Mouse (Mus musculus) spleen, adult 2 months (tissue): ENCODE data around the gene Elavl4.

Experiments
- CTCF ChIP-seq: fragments of 200-500 bp; IDR thresholded peaks from 2 replicates; pipeline ENCODE4 v1.5.1; 2011; ENCODE audit warnings: mild to moderate bottlenecking, inconsistent platforms; ENCODE audit not compliant: insufficient read depth, insufficient read length, insufficient replicate concordance; ENCODE audit errors: extremely low read depth
- POLR2A ChIP-seq: fragments of 200-500 bp; IDR thresholded peaks from 2 replicates; pipeline ENCODE4 v1.6.1; 2011; ENCODE audit warnings: low read depth, low read length, inconsistent platforms

DNA sequence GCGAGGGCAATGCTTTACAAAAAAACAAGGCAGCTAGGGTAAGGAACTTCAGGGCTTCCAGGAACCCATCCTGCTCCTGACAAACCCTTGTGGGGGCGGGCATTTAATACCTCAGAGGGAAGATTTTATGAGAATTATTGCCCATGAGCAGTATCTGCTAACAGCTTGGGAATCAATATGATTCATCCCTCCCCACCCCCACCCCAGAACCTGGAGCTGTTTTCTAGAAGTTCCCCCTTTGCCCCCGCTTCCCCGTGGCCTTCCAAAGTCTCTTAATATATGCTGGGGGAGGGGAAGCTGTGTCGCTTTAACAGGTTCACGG lies 892 bp downstream of the Elavl4 start:
- TF ChIP-seq POLR2A (no peak), CTCF (no peak)
